Mouse (Mus musculus): Measurements from ENCODE around the gene B4galt3. TPM values are rescaled to one million over a fixed set of nuclear protein-coding genes. Genes with fewer than 3 reads are reported as not detected.
A peak's percentile ranks its signal among the peaks of the same experiment; 100 is the strongest.

Gene B4galt3
- polyA plus RNA-seq, 1 experiment from 2014 or later, result 107 TPM

GRCm38 (mm10) chr1:171246709-171247452 lies 23.2 kb upstream of the B4galt3 start:
- H3K4me1 ChIP-seq, result peaks cover 51% of the 10 kb centered on the region
- H3K9ac ChIP-seq (replicated peaks), result peak overlapping the region; percentile 95

GRCm38 (mm10) chr1:171247453-171247841 lies 22.7 kb upstream of the B4galt3 start:
- peak overlapping the region; percentile 35 for H3K9ac ChIP-seq (replicated peaks)
- peak overlapping the region; percentile 88 for H3K4me3 ChIP-seq
- peaks cover 17% of the 10 kb centered on the region for H3K36me3 ChIP-seq
- no peaks in the 10 kb centered on the region for H3K27me3 ChIP-seq
- WGBS, result 18% methylated on average over 13 of the region's 13 CpGs
- peak overlapping the region; percentile 72 for H3K4me2 ChIP-seq (replicated peaks)
- ATAC-seq (replicated peaks), result peak; percentile 11; the same call in 1 of the 2 replicates
- H3K27ac ChIP-seq (replicated peaks), result peak overlapping the region; percentile 86
- peaks cover 56% of the 10 kb centered on the region for H3K4me1 ChIP-seq
- no peaks in the 10 kb centered on the region for H3K9me3 ChIP-seq

More at GRCm38 (mm10) chr1:171246709-171247452, 23.2 kb upstream of the B4galt3 start:
- H3K27me3 ChIP-seq, result no peaks in the 10 kb centered on the region
- ATAC-seq (replicated peaks), result peak; percentile 93
- H3K4me3 ChIP-seq, result peak overlapping the region; percentile 88
- no peaks in the 10 kb centered on the region for H3K9me3 ChIP-seq
- under 1% methylated on average over 41 of the region's 41 CpGs for WGBS
- H3K27ac ChIP-seq (replicated peaks), result peak overlapping the region; percentile 86
- H3K4me2 ChIP-seq (replicated peaks), result peak overlapping the region; percentile 72
- H3K36me3 ChIP-seq, result peaks cover 22% of the 10 kb centered on the region

GRCm38 (mm10) chr1:171247916-171248315 lies 22.2 kb upstream of the B4galt3 start:
- Histone ChIP-seq H3K36me3 (peaks cover 12% of the 10 kb centered on the region), H3K4me3 (peak overlapping the region; percentile 88), H3K27ac (replicated peaks) (peak overlapping the region; percentile 86), H3K4me2 (replicated peaks) (peak overlapping the region; percentile 72), H3K27me3 (no peaks in the 10 kb centered on the region), H3K9ac (replicated peaks) (no peak overlapping the region), H3K4me1 (peaks cover 61% of the 10 kb centered on the region), H3K9me3 (no peaks in the 10 kb centered on the region)
- no peak for ATAC-seq (replicated peaks)
- WGBS, result 24% methylated on average over 4 of the region's 4 CpGs

- no peak for ATAC-seq (replicated peaks)
- no peaks in the 10 kb centered on the region for H3K9me3 ChIP-seq
- H3K4me1 ChIP-seq, result peaks cover 61% of the 10 kb centered on the region
- no peak overlapping the region for H3K9ac ChIP-seq (replicated peaks)
- peak overlapping the region; percentile 86; the same call in 1 of the 2 replicates for H3K27ac ChIP-seq (replicated peaks)
- no peak overlapping the region for H3K4me2 ChIP-seq (replicated peaks)
- no peaks in the 10 kb centered on the region for H3K27me3 ChIP-seq
- H3K36me3 ChIP-seq, result peaks cover 7% of the 10 kb centered on the region
- no peak overlapping the region for H3K4me3 ChIP-seq
- WGBS, result 40% methylated on average over 3 of the region's 3 CpGs
Measured at GRCm38 (mm10) chr1:171248386-171249226, 21.5 kb upstream of the B4galt3 start.

- Histone ChIP-seq H3K36me3 (no peaks in the 10 kb centered on the region), H3K27ac (replicated peaks) (peak within 1 kb of the TSS; percentile 85), H3K27me3 (no peaks in the 10 kb centered on the region), H3K9ac (replicated peaks) (peak within 1 kb of the TSS; percentile 41), H3K4me1 (peaks cover 61% of the 10 kb centered on the region), H3K4me3 (peak within 1 kb of the TSS; percentile 32), H3K4me2 (replicated peaks) (peak within 1 kb of the TSS; percentile 47), H3K9me3 (no peaks in the 10 kb centered on the region)
- ATAC-seq (replicated peaks), result 0 out of 2 replicates have a peak, but pooled peaks have one; percentile 29
- WGBS, result 12% methylated on average over 5 of the region's 5 CpGs
Measured at GRCm38 (mm10) chr1:171249913-171250600, 20.1 kb upstream of the B4galt3 start, which contains the start of gene Adamts4. Gene Adamts4, plus strand, starts transcription at chr1:171250421.

GRCm38 (mm10) chr1:171250680-171251593 lies 19.2 kb upstream of the B4galt3 start, which contains the start of gene Ndufs2:
Gene Ndufs2, minus strand, starts transcription at chr1:171251388.
- H3K4me2 ChIP-seq (replicated peaks), result peak within 1 kb of the TSS; percentile 47
- H3K27ac ChIP-seq (replicated peaks), result peak within 1 kb of the TSS; percentile 85
- no peaks in the 10 kb centered on the region for H3K9me3 ChIP-seq
- peak; percentile 32 for ATAC-seq (replicated peaks)
- H3K36me3 ChIP-seq, result no peaks in the 10 kb centered on the region
- H3K4me1 ChIP-seq, result peaks cover 56% of the 10 kb centered on the region
- no peaks in the 10 kb centered on the region for H3K27me3 ChIP-seq
- 18% methylated on average over 26 of the region's 26 CpGs for WGBS
- H3K4me3 ChIP-seq, result peak within 1 kb of the TSS; percentile 32
- peak within 1 kb of the TSS; percentile 41 for H3K9ac ChIP-seq (replicated peaks)

GRCm38 (mm10) chr1:171251594-171252324 lies 18.4 kb upstream of the B4galt3 start:
- Histone ChIP-seq H3K4me2 (replicated peaks) (peak overlapping the region; percentile 47), H3K36me3 (no peaks in the 10 kb centered on the region), H3K4me3 (peak overlapping the region; percentile 32), H3K4me1 (peaks cover 51% of the 10 kb centered on the region), H3K9me3 (no peaks in the 10 kb centered on the region), H3K27me3 (no peaks in the 10 kb centered on the region), H3K9ac (replicated peaks) (peak overlapping the region; percentile 16; the same call in 1 of the 2 replicates), H3K27ac (replicated peaks) (peak overlapping the region; percentile 85)
- 7% methylated on average over 13 of the region's 13 CpGs for WGBS
- ATAC-seq (replicated peaks), result no peak

GRCm38 (mm10) chr1:171252415-171252814 lies 17.7 kb upstream of the B4galt3 start:
- no peak for ATAC-seq (replicated peaks)
- peak overlapping the region; percentile 85 for H3K27ac ChIP-seq (replicated peaks)
- H3K27me3 ChIP-seq, result no peaks in the 10 kb centered on the region
- no peak overlapping the region for H3K9ac ChIP-seq (replicated peaks)
- no peaks in the 10 kb centered on the region for H3K9me3 ChIP-seq
- H3K36me3 ChIP-seq, result no peaks in the 10 kb centered on the region
- H3K4me3 ChIP-seq, result peak overlapping the region; percentile 32; the same call in 1 of the 2 replicates
- WGBS, result 47% methylated on average over 17 of the region's 17 CpGs
- H3K4me1 ChIP-seq, result peaks cover 47% of the 10 kb centered on the region
- peak overlapping the region; percentile 47 for H3K4me2 ChIP-seq (replicated peaks)

- no peaks in the 10 kb centered on the region for H3K27me3 ChIP-seq
- ATAC-seq (replicated peaks), result no peak
- no peak overlapping the region for H3K4me2 ChIP-seq (replicated peaks)
- no peak overlapping the region for H3K27ac ChIP-seq (replicated peaks)
- no peak overlapping the region for H3K4me3 ChIP-seq
- H3K4me1 ChIP-seq, result peaks cover 16% of the 10 kb centered on the region
- 90% methylated on average over 24 of the region's 24 CpGs for WGBS
- H3K36me3 ChIP-seq, result no peaks in the 10 kb centered on the region
- H3K9ac ChIP-seq (replicated peaks), result no peak overlapping the region
- no peaks in the 10 kb centered on the region for H3K9me3 ChIP-seq
Measured at GRCm38 (mm10) chr1:171256095-171256818, 13.9 kb upstream of the B4galt3 start.
